Mouse (Mus musculus) left cerebral cortex, adult 6 months (tissue): ENCODE data around the gene Lrrc20. TPM values are rescaled to one million over a fixed set of nuclear protein-coding genes. Genes with fewer than 3 reads are reported as not detected.

Experiments
- long read RNA-seq, 2 experiments: library from polyadenylated mRNA; unstranded; transcript quantifications; one replicate each; pipeline ENCODE4 v2.0.0; 2019 to 2020
- polyA plus RNA-seq: library from polyadenylated mRNA; unstranded; fragments of <200 nt; fragmentation: Nextera tagmentation; gene quantifications from 2 replicates; pipeline ENCODE4 v1.2.3, GENCODE M21; 2021

Gene Lrrc20
- polyA plus RNA-seq: 6.0 and 12.1 TPM in 2 replicates
- long read RNA-seq, experiment 1, transcript Lrrc20-201 (5 exons, 3,216 nt): major isoform, 27 of 42 reads
- long read RNA-seq, experiment 1, partial matches to known transcripts: 7 of 42 reads
- long read RNA-seq, experiment 1, other reads (novel, unspliced or antisense): 8 of 42 reads
- long read RNA-seq, experiment 2, partial matches to known transcripts: 2 of 5 reads
- long read RNA-seq, experiment 2, other reads (novel, unspliced or antisense): 3 of 5 reads

GRCm38 (mm10) chr10:61475594-61476439 is at the start of gene Lrrc20:
Gene Lrrc20 (plus strand): TSS chr10:61475801.

GRCm38 (mm10) chr10:61452645-61453044 is 23.0 kb upstream of the Lrrc20 start, which contains the start of gene Eif4ebp2:
Gene Eif4ebp2 (minus strand): TSS chr10:61452661.

Other genes with a start within 250 kb of the Lrrc20 start
- 0.04 TPM in 1 of 2 replicates, not detected in the other for gene Adamts14, start 202.4 kb upstream of the Lrrc20 start, polyA plus RNA-seq
- gene Prf1, start 178.0 kb upstream of the Lrrc20 start, polyA plus RNA-seq: not detected in 2 replicates
- gene Pald1, start 92.3 kb upstream of the Lrrc20 start, polyA plus RNA-seq: 2.4 and 2.8 TPM in 2 replicates
- 0.37 and 0.44 TPM in 2 replicates for gene Nodal, start 57.8 kb upstream of the Lrrc20 start, polyA plus RNA-seq
- gene Eif4ebp2, start 23.1 kb upstream of the Lrrc20 start, polyA plus RNA-seq: 5.9 and 34.2 TPM in 2 replicates
- 0.67 and 0.89 TPM in 2 replicates for gene Npffr1, start 119.7 kb downstream of the Lrrc20 start, polyA plus RNA-seq
- gene Ppa1, start 172.8 kb downstream of the Lrrc20 start, polyA plus RNA-seq: 144 and 167 TPM in 2 replicates
- 103 and 128 TPM in 2 replicates for gene Sar1a, start 204.5 kb downstream of the Lrrc20 start, polyA plus RNA-seq
- 14.4 and 26.1 TPM in 2 replicates for gene Tysnd1, start 219.7 kb downstream of the Lrrc20 start, polyA plus RNA-seq
- 6.7 and 8.6 TPM in 2 replicates for gene Aifm2, start 239.5 kb downstream of the Lrrc20 start, polyA plus RNA-seq